Mouse (Mus musculus): Measurements from ENCODE around the gene 1500009L16Rik. TPM values are rescaled to one million over a fixed set of nuclear protein-coding genes. Genes with fewer than 3 reads are reported as not detected.

1500009L16Rik gene
- 10 to 100 TPM; 12.8 to 21.7 TPM for polyA plus RNA-seq (2017; shearing (Covaris generic))

DNA sequence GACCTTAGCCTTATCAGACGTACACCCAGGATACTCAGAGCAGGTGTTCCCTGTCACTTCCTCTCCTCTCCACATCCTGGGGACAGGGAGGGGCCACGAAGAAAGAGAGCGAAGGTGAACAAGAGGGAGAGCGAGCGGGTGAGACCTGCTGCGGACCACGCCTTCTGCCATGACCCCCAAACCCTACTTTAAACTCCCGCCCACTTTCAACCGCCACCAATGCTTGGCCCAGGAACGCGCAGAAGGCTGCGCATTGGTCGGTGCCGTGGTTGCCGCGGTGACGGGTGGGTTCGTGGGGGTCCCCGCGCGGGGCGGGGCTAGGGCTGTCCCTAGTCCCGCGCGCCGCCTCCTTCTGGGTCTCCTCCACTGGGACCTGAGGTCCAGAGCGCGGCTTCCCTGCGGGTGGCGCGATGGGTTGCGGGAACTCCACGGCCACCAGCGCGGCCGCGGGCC, at the start of gene 1500009L16Rik:
Gene 1500009L16Rik, plus strand, starts transcription at position 287 of the 453 bp plus-strand sequence.

Other genes with a start within 250 kb of the 1500009L16Rik start
- gene Aldh1l2, start 188.7 kb upstream of the 1500009L16Rik start, polyA plus RNA-seq (2017; shearing (Covaris generic)), result under 1 TPM; 0.18 to 0.36 TPM
- 10 to 100 TPM; 36.9 to 40.6 TPM for gene Washc4, start 179.1 kb upstream of the 1500009L16Rik start, polyA plus RNA-seq (2017; shearing (Covaris generic))
- gene Appl2, start 74.1 kb upstream of the 1500009L16Rik start, polyA plus RNA-seq (2017; shearing (Covaris generic)), result 10 to 100 TPM in 1 of 2 experiments, 1 to 10 TPM in 1; 6.0 to 29.3 TPM

All from activated CD4-positive, CD25-positive, alpha-beta regulatory T cell (primary cell).